ENCODE assay signal across 27 mouse cellular contexts in the genomic region with DNA sequence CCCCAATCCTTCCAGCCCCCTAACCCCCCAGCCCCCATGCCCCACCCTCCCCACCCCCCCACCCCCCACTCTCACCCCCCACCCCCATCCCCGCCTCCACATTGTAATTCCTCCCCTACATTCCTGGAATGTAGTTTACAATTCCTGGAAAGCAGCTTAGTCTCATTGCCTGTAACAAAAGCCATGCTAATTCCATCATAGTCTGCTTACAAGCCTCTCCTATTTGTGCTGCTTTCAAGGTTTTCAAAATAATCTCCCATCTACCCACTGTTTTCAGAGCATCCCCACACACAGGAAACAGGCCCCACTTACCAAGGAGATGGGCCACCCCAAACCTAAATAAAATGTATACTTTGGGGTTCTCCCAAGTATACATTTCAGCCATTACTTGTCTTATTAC.
"Had no signal": no experiment of that assay in that cellular context is flagged by ENCODE, and none has a peak within 500 bp of the region (broad histone marks: within the 10 kb centered on the region; RNA-seq: fewer than 3 reads in every experiment).

No protein-coding gene starts in this region.

- DNase-seq: left cerebral cortex, postnatal 4 days; liver; liver, embryonic 13.5 days; liver, postnatal 0 days; lung, adult 18-20 months; lung, adult 2 months; lung, embryonic 14.5 days; lung, postnatal 10 days; lung, postnatal 14 days; lung, postnatal 36 days; lung, postnatal 4 days; midbrain, embryonic 14.5 days had no signal

- H3K4me1 ChIP-seq: limb, embryonic 10.5 days; limb, embryonic 12.5 days; limb, embryonic 13.5 days; limb, embryonic 15.5 days; liver, embryonic 12.5 days; liver, embryonic 13.5 days; liver, embryonic 15.5 days; lung, embryonic 15.5 days; megakaryocyte, embryonic 14.5 days; midbrain, embryonic 12.5 days; midbrain, embryonic 13.5 days; midbrain, embryonic 15.5 days had no signal

- H3K36me3 ChIP-seq: limb, embryonic 10.5 days; limb, embryonic 12.5 days; limb, embryonic 13.5 days; limb, embryonic 15.5 days; liver, embryonic 12.5 days; liver, embryonic 13.5 days; liver, embryonic 15.5 days; lung, embryonic 15.5 days; midbrain, embryonic 10.5 days; midbrain, embryonic 12.5 days; midbrain, embryonic 13.5 days; midbrain, embryonic 15.5 days had no signal

- H3K9me3 ChIP-seq: limb, embryonic 10.5 days; limb, embryonic 12.5 days; limb, embryonic 13.5 days; limb, embryonic 15.5 days; liver, embryonic 12.5 days; liver, embryonic 13.5 days; liver, embryonic 15.5 days; lung, embryonic 15.5 days; midbrain, embryonic 10.5 days; midbrain, embryonic 12.5 days; midbrain, embryonic 15.5 days had no signal

- H3K27ac ChIP-seq: limb, embryonic 10.5 days; limb, embryonic 12.5 days; limb, embryonic 13.5 days; limb, embryonic 15.5 days; liver, embryonic 12.5 days; liver, embryonic 13.5 days; liver, embryonic 14.5 days; liver, embryonic 15.5 days; lung, embryonic 15.5 days; macrophage; midbrain, embryonic 10.5 days; midbrain, embryonic 12.5 days; midbrain, embryonic 13.5 days; midbrain, embryonic 15.5 days had no signal

- H3K9ac ChIP-seq: limb, embryonic 12.5 days; limb, embryonic 13.5 days; limb, embryonic 15.5 days; liver, embryonic 12.5 days; liver, embryonic 13.5 days; liver, embryonic 14.5 days; liver, embryonic 15.5 days; liver, postnatal 0 days; lung, embryonic 14.5 days; lung, embryonic 15.5 days; midbrain, embryonic 12.5 days; midbrain, embryonic 13.5 days; midbrain, embryonic 15.5 days had no signal

- H3K4me3 ChIP-seq: limb, embryonic 10.5 days; limb, embryonic 12.5 days; limb, embryonic 13.5 days; limb, embryonic 15.5 days; liver, embryonic 12.5 days; liver, embryonic 13.5 days; liver, embryonic 15.5 days; lung, embryonic 15.5 days; megakaryocyte, embryonic 14.5 days; midbrain, embryonic 10.5 days; midbrain, embryonic 12.5 days; midbrain, embryonic 13.5 days; midbrain, embryonic 15.5 days; myocyte had no signal
